Mouse (Mus musculus) adrenal gland, postnatal 10 days (tissue): Measurements from ENCODE around the gene Casp2. TPM values are rescaled to one million over a fixed set of nuclear protein-coding genes. Genes with fewer than 3 reads are reported as not detected.

Experiments
- DNase-seq: peaks from one replicate; pipeline ENCODE4 v3.0.0; 2021; ENCODE audit warnings: mixed read lengths
- long read RNA-seq, 2 experiments: library from polyadenylated mRNA; stranded (forward); transcript quantifications; one replicate each; pipeline ENCODE4 v2.0.0; 2021
- total RNA-seq, 2 experiments: library from RNA; stranded (reverse); gene quantifications; 2 replicates each; pipeline ENCODE4 v1.2.3; 2021

The Casp2 gene
- 10 to 100 TPM; 20.9 to 33.4 TPM for total RNA-seq
- long read RNA-seq, experiment 1, transcript Casp2-201 (11 exons, 3,529 nt), result major isoform, 18 of 23 reads
- long read RNA-seq, experiment 1, partial matches to known transcripts, result 3 of 23 reads
- long read RNA-seq, experiment 1, other reads (novel, unspliced or antisense), result 2 of 23 reads
- long read RNA-seq, experiment 2, transcript Casp2-201 (11 exons, 3,529 nt), result major isoform, 15 of 18 reads
- long read RNA-seq, experiment 2, partial matches to known transcripts, result 1 of 18 reads
- long read RNA-seq, experiment 2, other reads (novel, unspliced or antisense), result 2 of 18 reads

GRCm38 (mm10) chr6:42264626-42265312, at the start of gene Casp2:
TSS of gene Casp2 (plus strand) at chr6:42264985.
- DNase-seq, result peak; percentile 99

GRCm38 (mm10) chr6:42215028-42215427, 49.8 kb upstream of the Casp2 start, which contains the start of gene Tas2r144:
TSS of gene Tas2r144 (plus strand) at chr6:42215328.
- no peak for DNase-seq

- DNase-seq, result peak; percentile 47
Measured at GRCm38 (mm10) chr6:42222286-42222685, 42.5 kb upstream of the Casp2 start.

- no peak for DNase-seq
Measured at GRCm38 (mm10) chr6:42225046-42225445, 39.7 kb upstream of the Casp2 start.

- DNase-seq, result peak; percentile 79
Measured at GRCm38 (mm10) chr6:42227240-42228101, 37.3 kb upstream of the Casp2 start.

- no peak for DNase-seq
Measured at GRCm38 (mm10) chr6:42229610-42230009, 35.2 kb upstream of the Casp2 start.

- no peak for DNase-seq
Measured at GRCm38 (mm10) chr6:42231191-42231590, 33.6 kb upstream of the Casp2 start.

GRCm38 (mm10) chr6:42237276-42237805, 27.4 kb upstream of the Casp2 start:
- DNase-seq, result no peak

- peak; percentile 42 for DNase-seq
Measured at GRCm38 (mm10) chr6:42241311-42242045, 23.3 kb upstream of the Casp2 start.

GRCm38 (mm10) chr6:42245711-42246353, 19.0 kb upstream of the Casp2 start, which contains the start of gene Gstk1:
TSS of gene Gstk1 (plus strand) at chr6:42245935.
- peak; percentile 89 for DNase-seq

- DNase-seq, result no peak
Measured at GRCm38 (mm10) chr6:42247173-42247572, 17.6 kb upstream of the Casp2 start.

GRCm38 (mm10) chr6:42247981-42248380, 16.8 kb upstream of the Casp2 start:
- DNase-seq, result no peak

- no peak for DNase-seq
Measured at GRCm38 (mm10) chr6:42251791-42252190, 13.0 kb upstream of the Casp2 start.

GRCm38 (mm10) chr6:42253103-42253502, 11.7 kb upstream of the Casp2 start:
- no peak for DNase-seq

- DNase-seq, result peak; percentile 73
Measured at GRCm38 (mm10) chr6:42257303-42257863, 7.4 kb upstream of the Casp2 start.

- no peak for DNase-seq
Measured at GRCm38 (mm10) chr6:42260430-42260829, 4.4 kb upstream of the Casp2 start.

GRCm38 (mm10) chr6:42261524-42262170, 3.1 kb upstream of the Casp2 start, which contains the start of gene Tmem139:
TSS of gene Tmem139 (plus strand) at chr6:42261970.
- no peak for DNase-seq

GRCm38 (mm10) chr6:42265391-42266330, 876 bp downstream of the Casp2 start:
- no peak for DNase-seq

- no peak for DNase-seq
Measured at GRCm38 (mm10) chr6:42270817-42271216, 6.0 kb downstream of the Casp2 start.
